Mouse (Mus musculus) retina, adult 2 months (tissue): ENCODE results near the gene Ccdc62.
A peak's percentile ranks its signal among the peaks of the same experiment; 100 is the strongest.

Experiments
- DNase-seq: peaks from one replicate; pipeline ENCODE4 v3.0.0-alpha.2; 2012; ENCODE audit warnings: low read depth, low spot score

Ccdc62 gene

DNA sequence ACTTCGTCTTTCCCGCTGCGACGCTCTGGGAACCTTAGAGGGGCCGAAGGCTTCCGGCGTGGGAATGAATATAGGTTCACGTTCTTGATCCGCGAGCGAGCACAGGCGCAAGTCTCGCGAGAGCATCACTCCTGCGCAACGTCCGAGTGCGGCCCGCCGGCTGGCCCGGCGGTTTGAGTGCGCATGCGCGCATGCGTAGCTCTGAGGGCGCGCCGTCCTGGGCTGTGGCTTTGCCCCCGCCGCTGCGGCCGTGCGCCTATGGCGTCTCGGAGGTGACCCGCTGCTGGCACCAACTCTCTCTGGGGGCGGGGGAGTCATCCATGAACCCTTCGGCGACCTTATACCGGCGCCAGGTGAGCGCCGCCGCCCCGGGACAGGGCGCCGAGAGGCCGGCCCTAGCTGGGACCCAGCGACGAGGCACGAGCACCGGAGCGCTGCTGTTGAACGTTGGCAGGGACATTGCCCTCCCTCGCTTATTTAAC lies at the start of gene Ccdc62:
Gene Ccdc62, plus strand, starts transcription at position 172 of the 482 bp plus-strand sequence.
- DNase-seq = peak; percentile 94

DNA sequence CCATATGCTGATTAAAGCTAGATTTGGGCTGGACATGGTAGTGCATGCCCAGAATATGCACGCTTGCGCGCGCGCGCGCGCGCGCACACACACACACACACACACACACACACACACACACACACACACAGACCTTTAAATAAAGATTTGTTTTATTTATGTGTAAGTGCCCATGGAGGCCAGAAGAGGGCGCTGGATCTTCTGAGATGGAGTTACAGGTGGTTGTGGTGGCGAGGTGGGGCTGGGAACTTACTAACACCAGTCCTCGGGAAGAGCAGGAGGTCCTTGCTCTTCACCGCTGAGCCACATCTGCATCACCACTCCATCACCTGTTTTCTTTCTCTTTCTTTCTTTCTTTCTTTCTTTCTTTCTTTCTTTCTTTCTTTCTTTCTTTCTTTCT lies 49.7 kb upstream of the Ccdc62 start:
- no peak for DNase-seq

DNA sequence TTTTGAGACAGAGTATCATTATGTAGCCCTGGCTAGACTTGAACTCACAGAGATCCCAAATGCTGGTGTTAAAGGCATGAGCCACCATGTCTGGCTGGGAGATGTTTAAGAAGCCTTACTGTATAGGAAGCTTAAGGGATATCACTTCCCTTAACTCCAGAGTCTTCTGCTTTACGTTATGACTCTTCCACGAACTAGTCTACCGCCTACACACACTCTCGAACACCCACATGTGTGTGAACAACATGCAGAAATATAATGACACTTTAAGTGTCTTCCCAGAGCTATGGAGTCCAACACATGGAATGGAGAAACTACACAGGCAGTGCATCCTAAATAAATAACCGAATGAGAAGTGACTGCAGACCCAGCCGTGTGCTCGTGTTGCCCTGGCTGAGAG lies 46.6 kb upstream of the Ccdc62 start:
- no peak for DNase-seq

DNA sequence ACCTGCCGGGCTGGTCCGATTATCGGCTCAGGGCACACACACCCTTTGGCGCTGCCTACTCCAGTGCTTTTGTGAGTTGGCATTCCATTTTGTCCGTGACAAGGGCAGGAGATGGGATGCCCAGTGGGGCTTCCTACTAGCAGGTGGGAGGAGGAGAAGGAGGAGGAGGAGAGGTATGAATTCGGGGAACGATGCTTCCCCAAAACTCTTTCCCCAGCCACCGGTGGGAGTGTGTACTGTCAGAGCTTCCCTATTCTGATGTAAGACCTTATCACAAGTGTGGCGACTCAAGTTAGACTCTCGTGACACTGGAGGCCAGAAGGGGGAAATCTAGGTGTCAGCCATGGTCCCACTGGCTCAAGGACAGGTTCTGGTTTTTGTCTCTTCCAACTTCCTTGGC lies 46.1 kb upstream of the Ccdc62 start:
- DNase-seq = no peak

DNA sequence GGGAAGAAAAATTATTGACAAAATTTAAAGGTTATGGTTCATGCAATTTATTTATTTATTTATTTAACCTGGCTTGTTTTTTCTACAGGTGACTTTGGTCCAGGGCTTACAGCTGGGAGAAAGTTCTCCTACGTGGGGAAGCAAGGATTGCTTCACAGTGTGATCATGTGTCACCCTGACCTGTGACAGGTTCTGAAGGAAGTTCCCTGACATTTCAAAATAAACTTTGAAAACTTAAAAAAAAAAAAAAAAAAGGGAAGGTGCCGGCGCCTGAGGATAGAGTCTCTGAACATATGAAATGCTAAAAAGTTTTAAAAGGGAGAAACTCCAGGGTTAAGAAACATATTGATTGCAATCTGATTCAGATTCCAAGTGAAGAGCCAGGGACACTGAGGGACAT lies 44.1 kb upstream of the Ccdc62 start:
- DNase-seq = no peak

DNA sequence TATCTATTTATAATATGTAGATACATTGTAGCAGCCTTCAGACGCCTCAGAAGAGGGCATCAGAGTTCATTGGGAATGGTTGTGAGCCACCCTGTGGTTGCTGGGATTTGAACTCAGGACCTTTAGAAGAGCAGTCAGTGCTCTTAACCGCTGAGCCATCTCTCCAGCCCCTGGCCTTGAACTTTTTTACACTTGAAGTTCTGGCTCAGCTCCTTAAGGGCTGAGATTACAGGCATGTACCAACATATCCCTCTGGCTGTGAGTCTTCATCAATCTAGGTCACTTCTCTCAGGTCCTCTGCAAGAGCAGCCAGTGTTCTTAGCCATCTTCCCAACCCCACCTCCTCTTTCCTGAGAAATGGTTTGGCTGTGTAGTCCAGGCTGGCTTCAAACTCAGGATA lies 40.2 kb upstream of the Ccdc62 start:
- no peak for DNase-seq

DNA sequence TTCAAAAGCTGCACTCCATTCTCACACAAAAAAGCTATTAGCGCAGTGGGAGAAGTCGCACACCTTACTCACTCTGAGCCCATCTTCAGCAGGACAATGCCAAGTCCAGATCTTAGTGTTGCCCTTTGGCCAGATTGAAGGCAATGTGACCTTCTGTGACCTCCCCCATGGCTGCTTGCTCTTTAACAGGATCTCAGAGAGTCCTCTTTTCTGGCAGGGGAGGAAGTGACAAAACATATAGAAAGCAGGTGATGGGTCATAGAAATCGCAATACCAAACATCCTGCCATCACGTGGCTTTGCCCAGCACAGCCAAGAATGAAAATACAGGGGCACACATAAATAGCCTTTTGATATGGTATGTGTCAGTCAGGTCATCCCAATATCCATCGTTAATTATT lies 39.5 kb upstream of the Ccdc62 start:
- DNase-seq = no peak

DNA sequence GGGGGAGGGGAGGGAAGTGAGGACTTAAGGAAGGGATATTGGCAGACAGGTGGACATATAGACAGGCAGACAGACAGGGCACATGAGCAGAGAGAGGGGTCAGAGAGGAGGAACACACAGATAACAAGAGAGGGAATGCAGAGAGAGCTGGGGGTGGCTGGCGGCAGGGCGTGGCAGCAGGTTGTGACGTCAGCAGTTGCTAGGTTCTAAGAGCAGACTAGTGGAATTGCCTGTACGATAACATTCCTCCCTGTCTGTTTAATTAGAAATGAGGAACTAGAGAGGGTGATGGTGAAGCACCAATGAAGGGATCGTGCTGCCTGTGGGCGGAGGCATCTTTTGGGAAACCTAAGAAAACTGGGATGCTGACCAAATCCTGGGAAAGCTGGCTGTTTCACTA lies 38.8 kb upstream of the Ccdc62 start:
- no peak for DNase-seq

DNA sequence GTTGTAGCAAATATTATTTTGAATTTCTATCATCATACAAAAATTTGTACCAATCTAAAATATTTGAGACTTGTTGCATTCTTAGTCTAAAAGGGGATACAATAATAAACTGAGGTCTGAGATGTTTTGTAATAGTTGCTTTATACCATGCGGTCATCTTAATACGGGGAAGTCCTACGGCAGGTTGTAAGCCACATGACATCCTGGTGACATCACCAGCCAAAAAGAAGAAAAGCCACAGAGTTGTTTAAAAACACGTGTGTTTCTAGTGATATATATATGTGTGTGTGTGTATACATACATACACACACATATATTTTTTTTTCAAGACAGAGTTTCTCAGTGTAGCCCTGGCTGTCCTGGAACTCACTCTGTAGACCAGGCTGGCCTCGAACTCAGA lies 37.0 kb upstream of the Ccdc62 start:
- DNase-seq = no peak

DNA sequence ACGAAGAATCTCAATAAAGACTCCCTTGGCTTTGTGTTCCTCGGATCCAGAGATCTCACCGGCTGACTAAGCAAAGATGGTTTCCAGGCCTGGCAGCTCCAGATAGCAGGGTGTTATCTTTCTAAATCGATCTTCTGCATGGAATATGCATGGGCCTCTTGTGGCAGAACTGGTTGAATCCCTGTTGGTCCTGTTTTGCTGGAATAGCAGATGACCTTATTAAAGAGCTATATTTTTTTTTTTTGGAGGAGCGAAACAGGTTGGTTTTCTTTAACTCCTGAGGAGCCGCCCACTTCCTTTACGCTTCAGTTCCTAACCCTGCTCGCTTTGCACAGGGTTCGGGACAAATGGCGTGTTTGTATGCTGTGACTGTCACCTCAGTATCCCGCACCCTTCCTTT lies 34.1 kb upstream of the Ccdc62 start:
- no peak for DNase-seq

DNA sequence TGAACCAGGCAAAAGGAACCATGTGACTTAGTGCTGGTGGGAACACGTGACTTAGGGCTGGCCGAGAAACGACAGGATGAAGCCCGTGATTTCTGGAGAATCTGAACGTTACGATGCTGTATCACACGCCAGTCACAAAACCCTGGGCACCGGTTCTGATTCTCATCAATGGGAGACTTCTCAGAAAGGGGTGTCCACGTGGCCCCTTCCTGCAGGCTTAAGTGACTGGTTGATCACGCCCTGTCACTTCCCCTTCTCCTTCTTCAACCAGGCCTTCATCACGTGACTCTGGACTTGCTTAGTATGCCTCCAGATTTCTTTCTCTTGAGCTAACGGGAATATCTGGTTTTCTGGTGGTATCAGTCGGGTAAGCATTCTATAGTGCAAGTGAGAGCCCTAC lies 33.1 kb upstream of the Ccdc62 start:
- no peak for DNase-seq

DNA sequence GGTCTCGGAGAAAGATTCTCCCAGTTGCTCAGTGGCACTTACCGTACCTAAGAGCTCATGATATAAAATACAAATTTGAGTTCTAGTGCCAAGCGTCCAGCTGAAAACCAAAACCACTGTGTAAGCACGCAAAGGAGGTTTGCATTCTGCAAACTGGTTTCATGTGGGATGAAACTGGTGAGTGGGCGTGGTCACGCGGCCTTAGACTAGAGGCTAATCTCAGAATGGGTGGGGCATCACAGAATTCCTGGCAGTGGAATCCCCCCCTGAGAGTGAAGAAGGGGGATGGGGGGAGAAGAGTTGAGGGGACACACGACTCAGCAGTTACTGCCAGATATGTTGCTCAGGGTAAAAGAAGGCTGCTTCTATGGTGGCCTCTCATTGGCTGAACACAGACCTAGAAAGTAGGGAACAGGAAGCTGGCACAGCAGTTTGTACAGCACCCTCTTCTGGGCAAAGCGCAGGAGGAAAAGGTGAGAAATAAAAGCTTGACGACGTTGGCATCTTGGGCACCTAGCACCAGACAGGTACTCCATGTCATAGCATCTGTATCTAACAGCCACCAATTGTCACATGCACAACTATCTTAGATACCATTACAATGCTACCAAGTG lies 26.3 kb upstream of the Ccdc62 start:
- DNase-seq = no peak

DNA sequence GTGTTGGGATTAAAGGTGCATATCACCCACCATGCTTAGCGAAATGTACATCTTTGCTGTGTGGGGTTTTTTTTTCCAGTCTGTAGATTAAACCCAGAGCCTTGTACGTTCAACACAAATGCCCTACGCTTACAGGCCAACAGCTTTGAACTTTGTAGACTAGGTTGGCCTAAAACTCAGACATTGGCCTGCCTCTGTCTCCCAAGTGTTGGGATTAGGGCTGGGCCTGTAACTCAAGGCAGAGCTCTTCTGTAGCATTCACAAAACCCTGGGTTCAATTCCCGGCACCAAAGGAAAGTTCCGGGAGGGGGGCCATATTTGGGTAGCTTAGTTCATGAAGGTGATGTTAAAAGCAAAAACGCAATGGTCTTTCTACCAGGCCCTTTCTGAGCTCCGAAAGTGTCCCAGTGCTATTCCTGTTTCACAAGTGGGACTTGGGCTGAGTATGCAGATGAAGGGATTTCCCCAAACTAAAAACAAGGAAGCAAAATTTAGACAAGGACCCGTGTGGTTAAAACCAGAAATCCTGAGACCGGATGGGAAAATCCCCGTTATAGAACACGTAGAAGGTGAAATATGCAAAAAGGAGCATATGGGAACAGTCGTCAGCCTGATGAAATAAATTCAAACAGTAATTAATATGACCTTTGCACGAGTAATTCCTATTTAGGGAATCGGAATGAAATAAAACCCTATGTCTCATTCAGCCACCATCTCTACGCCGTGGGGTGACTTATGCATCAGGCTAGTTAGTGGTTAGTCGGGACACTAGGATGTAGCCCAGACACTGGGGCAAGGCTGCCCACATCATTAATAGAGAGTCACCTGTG lies 24.1 kb upstream of the Ccdc62 start:
- DNase-seq = no peak

DNA sequence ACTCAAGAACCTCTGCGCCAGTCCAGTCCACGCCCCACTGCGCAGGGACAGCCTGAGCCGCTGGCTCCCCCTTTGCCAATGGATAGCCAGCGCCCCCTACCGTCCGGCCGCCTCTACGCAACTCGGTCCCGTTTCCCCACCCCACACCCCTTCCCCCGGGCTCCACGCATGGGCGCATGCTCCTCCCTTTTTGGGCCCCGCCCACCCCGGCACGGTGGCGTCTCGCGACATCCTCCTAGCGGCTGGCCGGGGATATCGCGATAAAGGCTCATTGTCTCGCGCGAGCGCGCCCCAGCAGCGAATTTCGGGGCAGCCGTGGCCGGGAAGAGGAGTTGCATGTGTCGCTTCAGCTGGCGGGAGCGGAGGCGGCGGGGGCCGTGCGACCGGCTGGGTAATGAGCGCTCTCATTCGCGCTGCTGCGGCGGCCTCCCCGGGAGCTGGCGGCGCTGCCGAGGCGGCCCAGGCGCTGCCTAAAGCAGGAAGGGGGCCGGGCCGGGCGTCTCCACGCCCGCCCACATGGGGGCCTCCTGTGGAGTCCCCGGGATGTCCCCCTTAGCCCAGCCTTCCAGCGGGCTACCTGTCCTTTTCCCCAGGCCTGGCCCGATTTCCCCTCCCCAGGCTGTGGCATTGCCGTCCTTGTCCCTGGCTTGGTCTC lies 23.4 kb upstream of the Ccdc62 start, which contains the start of gene Denr:
Gene Denr, plus strand, starts transcription at position 200 of the 655 bp plus-strand sequence.
- DNase-seq = peak; percentile 96

DNA sequence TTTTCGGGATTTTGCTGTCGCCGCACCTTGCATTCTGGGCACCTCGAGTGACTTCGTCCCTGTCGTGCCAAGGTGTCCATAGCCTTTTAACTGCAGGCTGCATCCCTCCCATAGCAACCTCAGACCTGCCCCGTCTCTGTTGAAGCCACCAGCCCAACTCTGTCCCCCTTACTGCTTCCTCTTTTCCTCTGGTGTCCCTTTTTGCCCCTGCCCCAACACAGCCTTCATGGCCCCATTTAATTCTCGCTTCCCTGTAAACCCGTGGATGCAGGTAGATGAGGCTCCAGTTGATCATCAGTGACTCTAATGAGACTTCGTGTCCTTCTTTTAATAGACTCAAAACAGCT lies 22.9 kb upstream of the Ccdc62 start:
- DNase-seq = no peak

DNA sequence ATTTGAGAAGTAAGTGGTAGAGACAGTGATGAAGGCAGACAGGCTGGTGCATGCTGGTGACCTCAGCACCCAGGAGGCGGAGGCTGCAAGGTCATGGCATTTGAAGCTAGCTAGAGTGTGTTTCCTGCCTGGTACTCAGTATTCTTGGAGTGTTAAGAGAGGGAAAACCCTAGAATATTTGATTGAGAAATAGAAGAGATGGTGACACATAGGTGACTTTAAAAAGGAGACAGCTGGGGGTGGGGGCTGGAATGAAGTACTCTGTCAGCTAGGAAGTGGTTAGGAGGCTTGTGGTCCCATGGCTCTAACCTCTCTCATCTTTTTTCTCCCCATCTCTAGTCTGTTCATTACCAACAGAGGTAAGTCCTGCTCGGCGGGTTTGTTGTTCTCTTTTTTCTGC lies 15.6 kb upstream of the Ccdc62 start:
- DNase-seq = no peak

DNA sequence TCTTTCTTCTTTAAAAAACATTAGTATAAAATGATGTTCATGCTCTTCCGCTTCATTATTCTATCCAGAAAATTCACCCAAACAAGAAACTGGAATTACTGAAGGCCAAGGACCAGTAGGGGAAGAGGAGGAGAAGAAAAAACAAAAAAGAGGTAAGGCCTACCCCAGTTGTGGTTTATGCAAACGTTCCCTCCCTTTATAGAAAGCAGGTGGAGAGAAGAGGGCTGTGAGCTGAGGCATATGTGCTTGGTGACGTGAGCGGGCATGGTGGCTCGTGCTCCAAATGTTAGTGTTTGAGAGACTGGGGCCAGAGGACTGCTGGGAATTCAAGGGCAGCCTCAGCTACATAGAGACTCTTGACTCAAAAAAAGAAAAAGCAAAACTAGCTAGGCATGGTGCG lies 8.4 kb upstream of the Ccdc62 start:
- no peak for DNase-seq

DNA sequence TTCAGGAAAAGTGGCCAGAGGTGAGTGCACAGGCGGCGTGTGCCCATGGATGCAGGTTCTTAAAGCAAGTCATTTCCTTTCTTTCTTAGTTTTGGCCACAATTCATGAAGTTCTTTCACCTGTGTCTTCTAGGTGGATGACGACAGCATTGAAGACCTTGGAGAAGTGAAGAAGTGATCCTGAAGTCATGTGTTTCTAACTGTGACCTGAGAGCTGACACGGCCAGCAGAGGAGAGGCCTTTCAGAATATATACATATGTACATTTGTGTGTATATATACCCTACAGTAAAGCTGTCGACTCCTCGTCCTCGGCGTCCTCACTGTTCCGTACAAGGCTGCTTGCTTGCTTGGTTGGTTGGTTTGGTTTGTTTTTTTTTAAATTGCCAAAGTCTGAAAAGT lies 3.4 kb upstream of the Ccdc62 start, which contains the start of gene Gm43518:
Gene Gm43518, plus strand, starts transcription at position 301 of the 400 bp plus-strand sequence.
- DNase-seq = no peak

DNA sequence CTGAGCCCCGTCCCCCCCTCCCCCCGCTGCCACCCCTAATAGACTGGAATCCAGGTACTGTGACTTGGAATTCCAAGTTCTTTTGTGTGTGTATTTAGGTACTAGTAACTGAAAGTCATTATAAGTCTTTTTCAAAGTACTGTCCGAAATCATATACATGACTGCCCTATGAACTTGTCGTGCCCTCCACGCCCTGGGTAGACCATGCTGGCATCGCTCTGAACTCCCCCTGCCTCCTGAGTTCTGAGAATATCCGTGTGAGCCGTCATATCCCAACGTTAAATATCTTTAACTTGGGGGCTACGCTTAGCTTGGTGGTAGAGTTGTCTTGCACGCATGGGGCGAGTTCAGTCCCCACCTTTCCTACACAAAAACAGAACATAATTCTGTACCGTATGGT lies 652 bp downstream of the Ccdc62 start:
- no peak for DNase-seq

DNA sequence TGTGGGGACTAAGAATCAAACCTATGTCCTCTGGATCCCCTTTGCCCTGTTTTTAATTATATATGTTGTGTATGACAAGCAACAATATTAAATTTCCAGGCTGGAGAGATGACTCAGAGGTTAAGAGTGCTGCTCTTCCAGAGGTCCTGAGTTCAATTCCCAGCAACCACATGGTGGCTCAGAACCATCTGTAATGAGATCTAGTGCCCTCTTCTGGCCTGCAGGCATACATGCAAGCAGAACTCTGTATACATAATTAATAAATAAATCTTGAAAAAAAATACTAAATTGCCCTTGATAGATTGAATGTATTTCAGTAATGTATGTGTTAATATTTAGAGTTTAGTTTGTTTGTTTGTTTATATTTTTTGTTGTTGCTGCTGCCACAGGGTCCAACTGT lies 2.4 kb downstream of the Ccdc62 start:
- DNase-seq = no peak

DNA sequence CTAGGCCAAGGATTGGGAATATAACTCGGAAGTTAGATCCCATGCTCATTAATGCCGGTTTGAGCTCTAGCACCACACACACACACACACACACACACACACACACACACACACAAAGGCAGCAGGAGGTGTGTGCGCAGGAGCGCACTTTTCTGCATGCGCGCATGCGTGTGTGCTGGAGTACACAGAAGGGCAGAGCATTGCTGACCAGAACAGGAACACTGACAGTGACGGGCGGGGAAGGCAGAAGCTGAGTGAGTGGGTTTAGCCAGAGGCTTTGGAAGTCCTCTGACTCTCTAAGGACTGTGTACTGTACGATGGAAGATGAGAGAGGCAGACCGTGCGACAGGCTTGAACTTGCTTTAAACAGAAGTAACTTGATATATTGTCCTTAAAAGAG lies 3.1 kb downstream of the Ccdc62 start:
- DNase-seq = no peak

DNA sequence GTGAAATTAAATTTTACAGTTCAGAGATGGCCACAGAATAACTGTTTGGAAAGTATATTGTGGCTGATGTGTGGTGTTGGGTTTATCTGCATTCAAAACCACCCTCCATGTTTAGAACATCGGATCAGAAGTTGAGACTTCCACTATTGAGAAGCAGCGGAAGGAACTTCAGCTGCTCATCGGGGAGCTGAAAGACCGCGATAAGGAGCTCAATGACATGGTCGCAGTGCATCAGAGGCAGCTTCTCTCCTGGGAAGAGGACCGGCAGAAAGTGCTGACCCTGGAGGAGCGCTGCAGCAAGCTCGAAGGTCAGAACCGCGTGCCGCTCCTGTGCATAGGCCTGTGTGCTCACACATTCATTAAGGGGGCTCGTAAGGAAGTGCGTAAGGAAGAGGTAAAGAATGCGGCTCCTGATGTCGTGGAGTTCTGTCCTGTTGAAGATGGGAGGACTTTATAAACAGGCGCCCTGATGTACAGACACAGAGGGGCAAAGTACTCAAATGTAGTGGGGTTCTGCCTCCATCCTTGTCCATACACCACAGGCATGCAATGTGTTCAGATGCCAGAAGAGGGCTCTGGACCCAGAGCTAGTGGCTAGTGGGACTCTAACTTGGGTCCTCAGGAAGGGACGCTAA lies 3.6 kb downstream of the Ccdc62 start:
- no peak for DNase-seq
